Mouse (Mus musculus): Measurements from ENCODE around the gene Nfia. TPM values are rescaled to one million over a fixed set of nuclear protein-coding genes. Genes with fewer than 3 reads are reported as not detected.

Gene Nfia
- total RNA-seq, 2 experiments from 2014 or later, result 113 to 115 TPM

DNA sequence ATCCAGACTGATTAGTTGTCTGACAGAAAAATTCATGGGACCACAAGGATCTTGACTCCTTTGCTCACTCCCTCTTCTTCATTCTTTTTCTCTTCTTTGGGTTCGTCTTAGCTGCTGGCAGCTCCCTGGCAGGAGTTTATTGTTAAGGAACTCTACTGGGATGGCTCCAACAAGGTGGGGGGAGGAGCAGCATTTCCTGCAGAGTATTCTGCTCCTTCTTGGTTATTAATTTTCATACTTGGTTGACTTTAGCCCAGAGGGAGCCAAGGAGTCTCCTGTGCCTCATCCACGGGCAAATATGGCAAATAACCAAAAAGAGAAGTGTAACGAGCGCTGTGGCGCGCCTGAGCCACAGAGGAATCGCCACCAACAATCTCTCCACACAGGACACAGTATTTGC lies 190.3 kb downstream of the Nfia start:
- Histone ChIP-seq H3K4me3 (no peak overlapping the region), H3K27ac (no peak overlapping the region)
- DNase-seq (ENCODE audit: low spot score in 2 of 2), result no peak
- no peak for TF ChIP-seq CTCF (conservative IDR thresholded peaks at IDR 0.05)

DNA sequence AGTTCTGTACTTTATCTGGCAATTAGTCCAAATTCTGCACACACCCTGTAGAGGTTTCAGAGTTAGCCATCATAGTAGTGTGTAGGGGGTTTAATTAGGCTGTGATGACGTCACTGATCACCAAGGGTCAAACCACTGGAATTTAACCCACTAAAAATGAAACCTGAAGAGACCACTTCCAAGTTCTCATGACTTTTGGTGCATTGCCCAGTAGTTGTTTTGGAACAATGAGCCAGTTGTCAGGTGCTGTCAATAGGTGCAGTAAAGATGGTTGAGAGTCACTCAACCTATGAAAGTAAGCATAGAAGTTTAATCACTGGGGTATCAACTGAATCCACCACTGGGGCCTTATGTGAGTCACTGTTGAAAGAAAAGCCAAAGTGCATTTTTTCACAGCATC lies 191.4 kb downstream of the Nfia start:
- DNase-seq (ENCODE audit: low spot score in 2 of 2), result no peak
- Histone ChIP-seq H3K4me3 (no peak overlapping the region), H3K27ac (no peak overlapping the region)
- no peak for TF ChIP-seq CTCF (conservative IDR thresholded peaks at IDR 0.05)

DNA sequence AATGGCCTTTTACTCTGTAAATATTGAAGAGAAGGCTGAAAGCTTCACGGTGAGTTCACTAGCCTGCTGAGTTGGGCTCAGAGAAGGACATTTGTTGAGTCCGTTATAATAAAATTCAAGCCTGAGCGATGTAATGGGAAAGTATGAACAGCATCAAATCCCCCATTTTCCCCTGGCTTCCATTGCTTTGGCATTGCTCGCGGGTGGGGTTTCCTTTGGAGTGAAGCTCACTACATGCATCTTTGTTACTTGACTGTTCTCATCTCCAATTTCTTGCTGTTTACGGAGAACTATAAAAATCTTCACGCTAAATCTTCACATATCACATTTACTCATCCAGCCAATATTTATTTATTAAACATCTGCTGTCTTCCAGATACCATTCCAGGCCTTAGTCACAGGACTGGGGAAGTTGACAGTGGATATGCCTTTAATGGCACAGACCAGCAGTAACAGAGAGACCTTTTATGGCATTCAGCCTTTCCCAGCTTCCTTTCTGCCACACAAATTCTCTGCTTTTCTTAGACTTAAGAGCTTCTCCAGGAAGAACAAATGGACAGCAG lies 196.3 kb downstream of the Nfia start:
- TF ChIP-seq CTCF (conservative IDR thresholded peaks at IDR 0.05), result no peak
- no peak for DNase-seq (ENCODE audit: low spot score in 2 of 2)
- Histone ChIP-seq H3K27ac (peak overlapping the region; percentile 21; the same call in 1 of the 2 replicates), H3K4me3 (no peak overlapping the region)

- no peak for TF ChIP-seq CTCF (conservative IDR thresholded peaks at IDR 0.05)
- Histone ChIP-seq H3K27ac (no peak overlapping the region), H3K4me3 (no peak overlapping the region)
- DNase-seq (ENCODE audit: low spot score in 2 of 2), result no peak
Measured at GRCm38 (mm10) chr4:97973064-97973463, 200.5 kb downstream of the Nfia start.

GRCm38 (mm10) chr4:97974037-97974436 lies 201.5 kb downstream of the Nfia start:
- DNase-seq (ENCODE audit: low spot score in 2 of 2), result no peak
- no peak for TF ChIP-seq CTCF (conservative IDR thresholded peaks at IDR 0.05)
- no peak overlapping the region for H3K4me3 ChIP-seq
- H3K27ac ChIP-seq, result peak overlapping the region; percentile 12; the same call in 1 of the 2 replicates

DNA sequence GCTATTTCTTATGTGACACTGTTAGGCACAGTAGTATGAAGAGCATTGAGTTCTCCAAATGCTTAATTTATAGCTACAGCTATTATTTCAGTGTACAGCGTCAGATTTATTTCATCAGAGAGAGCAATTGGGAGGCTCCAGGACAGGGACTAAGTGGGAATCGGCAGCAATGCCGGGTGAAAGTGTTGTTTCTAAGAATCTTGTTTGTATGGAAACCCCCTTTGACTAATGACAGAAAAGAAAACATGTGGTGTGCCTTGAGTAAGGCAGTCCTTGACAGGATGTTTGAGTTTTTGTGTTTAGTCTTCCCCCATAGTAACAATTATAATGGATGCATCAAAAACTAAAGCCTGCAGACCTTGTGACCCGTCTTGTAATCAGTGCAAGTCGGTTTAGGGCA lies 204.4 kb downstream of the Nfia start:
- TF ChIP-seq CTCF (conservative IDR thresholded peaks at IDR 0.05), result no peak
- Histone ChIP-seq H3K27ac (no peak overlapping the region), H3K4me3 (no peak overlapping the region)
- no peak for DNase-seq (ENCODE audit: low spot score in 2 of 2)

DNA sequence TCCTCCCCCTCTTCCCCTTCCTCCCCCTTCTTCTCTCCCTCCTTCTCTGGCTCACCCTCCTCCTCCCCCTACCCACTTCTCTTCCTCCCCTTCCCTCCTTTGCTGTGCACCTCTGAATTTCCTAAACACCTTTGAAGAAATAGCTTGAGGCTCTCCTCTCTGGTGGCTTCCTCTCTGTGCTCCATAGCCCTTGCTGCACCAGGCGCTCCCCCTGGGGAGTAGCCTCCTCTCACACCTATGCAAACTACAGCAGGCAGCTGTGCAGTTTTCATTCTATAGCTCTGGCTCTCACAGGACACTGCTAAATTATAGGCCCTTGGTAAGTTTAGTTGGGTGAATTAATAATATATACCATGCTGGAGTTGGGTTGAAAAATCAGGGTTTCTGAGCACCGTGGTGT lies 211.8 kb downstream of the Nfia start:
- no peak overlapping the region for H3K27ac ChIP-seq
- no peak overlapping the region for H3K4me3 ChIP-seq
- TF ChIP-seq CTCF (conservative IDR thresholded peaks at IDR 0.05), result no peak
- DNase-seq (ENCODE audit: low spot score in 2 of 2), result no peak

GRCm38 (mm10) chr4:97986056-97986734 lies 213.7 kb downstream of the Nfia start:
- no peak overlapping the region for H3K4me3 ChIP-seq
- no peak for TF ChIP-seq CTCF (conservative IDR thresholded peaks at IDR 0.05)
- no peak overlapping the region for H3K27ac ChIP-seq
- DNase-seq (ENCODE audit: low spot score in 2 of 2), result no peak

DNA sequence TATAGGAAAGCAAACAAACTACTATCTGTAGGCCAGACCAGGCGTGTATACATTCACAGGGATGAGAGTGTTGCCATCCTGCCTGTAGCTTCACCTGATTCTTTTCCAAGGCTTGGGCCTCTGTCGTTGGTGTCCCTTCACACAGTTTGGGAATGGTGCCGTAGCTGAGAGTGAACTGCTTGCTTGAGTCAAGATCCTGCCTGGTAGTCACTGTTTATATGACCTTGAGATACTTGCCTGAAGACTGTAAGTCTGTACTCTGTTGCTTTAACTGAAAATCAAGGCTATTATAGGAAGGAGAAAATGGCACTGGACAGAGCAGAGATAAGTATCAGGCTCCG lies 214.2 kb downstream of the Nfia start:
- DNase-seq (ENCODE audit: low spot score in 2 of 2), result no peak
- no peak overlapping the region for H3K4me3 ChIP-seq
- no peak for TF ChIP-seq CTCF (conservative IDR thresholded peaks at IDR 0.05)
- H3K27ac ChIP-seq, result no peak overlapping the region

DNA sequence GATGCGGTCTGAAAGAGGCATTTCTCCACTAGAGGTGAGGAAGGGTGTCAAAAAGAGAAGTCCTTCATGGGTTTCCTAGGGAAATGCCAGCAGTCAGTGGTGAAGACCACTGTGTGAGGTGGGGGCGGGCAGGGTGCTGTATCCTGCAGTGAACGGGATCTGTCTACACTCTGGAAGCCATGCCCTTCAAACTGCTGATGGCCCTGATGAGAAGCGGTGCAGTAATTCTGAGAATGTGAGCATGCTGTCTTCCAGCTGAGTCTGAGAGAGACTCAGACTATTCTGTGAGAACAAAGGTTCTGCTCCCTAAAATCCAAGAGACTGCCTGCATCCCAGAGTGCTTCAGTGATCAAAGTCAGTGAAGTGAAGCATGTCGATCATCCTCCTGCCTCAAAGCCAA lies 216.2 kb downstream of the Nfia start:
- DNase-seq (ENCODE audit: low spot score in 2 of 2), result no peak
- no peak overlapping the region for H3K27ac ChIP-seq

GRCm38 (mm10) chr4:97990431-97990830 lies 217.9 kb downstream of the Nfia start:
- no peak for TF ChIP-seq CTCF (conservative IDR thresholded peaks at IDR 0.05)
- Histone ChIP-seq H3K4me3 (no peak overlapping the region), H3K27ac (peak overlapping the region; percentile 14; the same call in 1 of the 2 replicates)
- no peak for DNase-seq (ENCODE audit: low spot score in 2 of 2)

More for the DNA sequence above, 216.2 kb downstream of the Nfia start:
- H3K4me3 ChIP-seq, result no peak overlapping the region
- no peak for TF ChIP-seq CTCF (conservative IDR thresholded peaks at IDR 0.05)

GRCm38 (mm10) chr4:97991395-97991794 lies 218.9 kb downstream of the Nfia start:
- DNase-seq (ENCODE audit: low spot score in 2 of 2), result no peak
- TF ChIP-seq CTCF (conservative IDR thresholded peaks at IDR 0.05), result no peak
- Histone ChIP-seq H3K4me3 (no peak overlapping the region), H3K27ac (no peak overlapping the region)

DNA sequence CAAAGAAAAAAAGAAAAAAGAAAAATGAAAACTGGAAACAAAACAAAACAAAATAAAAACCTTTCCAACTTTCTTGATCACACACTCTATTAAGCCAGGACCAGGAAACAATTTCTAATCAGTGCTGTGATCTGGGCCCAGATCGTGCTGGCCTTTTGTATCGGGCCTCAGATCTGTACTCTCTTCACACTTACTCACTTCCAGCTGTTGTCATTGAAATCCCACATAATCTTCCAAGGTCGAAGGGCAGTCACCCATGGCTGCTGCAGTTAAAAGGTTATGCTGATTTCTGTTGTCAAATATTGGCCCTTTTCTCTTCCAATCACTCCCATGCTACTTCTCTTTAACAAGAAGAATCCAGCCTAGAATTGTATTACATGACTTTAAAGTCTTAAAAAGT lies 219.3 kb downstream of the Nfia start:
- Histone ChIP-seq H3K4me3 (no peak overlapping the region), H3K27ac (no peak overlapping the region)
- no peak for DNase-seq (ENCODE audit: low spot score in 2 of 2)
- TF ChIP-seq CTCF (conservative IDR thresholded peaks at IDR 0.05), result no peak
